Mouse (Mus musculus) testis, adult 2 months (tissue): ENCODE data around the gene Ppp1r10.

Source experiments
- CTCF ChIP-seq: fragments of 200-500 bp; IDR thresholded peaks from 2 replicates; pipeline ENCODE4 v1.5.1; 2012; ENCODE audit warnings: low read depth, mild to moderate bottlenecking, inconsistent platforms, low read length, moderate library complexity; ENCODE audit not compliant: control insufficient read depth, insufficient read depth, insufficient replicate concordance
- POLR2A ChIP-seq: fragments of 200-500 bp; IDR thresholded peaks from 2 replicates; pipeline ENCODE4 v1.6.1; 2012; ENCODE audit warnings: low read depth, mild to moderate bottlenecking, inconsistent platforms, low read length, moderate library complexity; ENCODE audit not compliant: control insufficient read depth

DNA sequence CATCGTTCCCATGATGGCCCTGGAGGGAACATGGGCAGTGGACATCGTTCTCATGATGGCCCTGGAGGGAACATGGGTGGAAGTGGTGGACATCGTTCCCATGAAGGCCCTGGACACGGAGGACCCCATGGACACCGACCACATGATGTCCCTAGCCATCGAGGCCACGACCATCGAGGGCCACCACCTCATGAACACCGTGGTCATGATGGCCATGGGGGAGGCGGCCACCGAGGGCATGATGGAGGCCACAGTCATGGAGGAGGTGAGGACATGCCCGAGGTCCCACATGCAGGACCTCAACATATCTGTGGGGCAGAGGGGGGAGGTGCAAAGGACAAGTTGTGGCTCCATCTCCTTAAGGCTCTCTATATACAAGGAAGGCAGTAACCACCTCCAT, 14.4 kb downstream of the Ppp1r10 start:
- TF ChIP-seq POLR2A: peak; percentile 10; the same call in 1 of the 2 replicates
- TF ChIP-seq CTCF: no peak
